Mouse (Mus musculus) G1E (cell line): ENCODE measurements around the gene Tmprss13.

Experiments used
- CTCF ChIP-seq: IDR thresholded peaks from 2 replicates; pipeline ENCODE4 v1.5.1; 2012; ENCODE audit warnings: low read depth, low read length, inconsistent platforms, mixed read lengths
- GATA1 ChIP-seq: IDR thresholded peaks from 2 replicates; pipeline ENCODE4 v1.6.1; 2012; ENCODE audit warnings: borderline replicate concordance, low read length, inconsistent platforms, mixed read lengths
- GATA2 ChIP-seq: IDR thresholded peaks from 2 replicates; pipeline ENCODE4 v1.6.1; 2012; ENCODE audit warnings: low read depth, low read length, inconsistent platforms, borderline replicate concordance
- POLR2AphosphoS5 ChIP-seq: IDR thresholded peaks from 2 replicates; pipeline ENCODE4 v1.6.1; 2012; ENCODE audit warnings: low read depth, low read length, inconsistent platforms; ENCODE audit not compliant: insufficient replicate concordance
- TAL1 ChIP-seq: conservative IDR thresholded peaks from 2 replicates; pipeline ENCODE4 v1.6.1; 2012; ENCODE audit warnings: low read depth, low read length, inconsistent platforms, mixed read lengths

DNA sequence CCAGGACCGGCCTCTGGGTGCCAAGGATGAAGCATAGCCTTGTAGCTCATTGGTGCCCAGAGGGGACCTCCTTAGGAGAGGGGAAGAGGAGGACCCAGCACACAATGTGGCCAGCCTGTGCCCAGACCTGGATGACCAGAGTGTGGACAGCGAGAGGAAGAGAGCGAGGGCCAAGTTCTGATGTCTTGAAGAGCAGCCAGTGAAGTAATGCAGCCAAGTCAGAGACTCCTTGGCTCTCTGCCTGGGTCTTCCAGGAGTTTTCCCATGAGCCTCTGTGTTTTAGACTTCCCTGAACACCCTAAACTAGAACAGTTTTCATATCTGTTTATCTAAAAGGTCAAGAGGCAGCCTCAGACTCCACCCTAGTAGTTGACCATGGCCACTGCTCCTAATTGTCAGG, 1.3 kb upstream of the Tmprss13 start:
- no peak for TF ChIP-seq CTCF
- TF ChIP-seq POLR2AphosphoS5: no peak
- TF ChIP-seq GATA1: no peak
- TF ChIP-seq GATA2: no peak
- no peak for TF ChIP-seq TAL1
